Mouse (Mus musculus) heart, adult 2 months (tissue): ENCODE measurements around the gene Tmem50b. TPM values are rescaled to one million over a fixed set of nuclear protein-coding genes. Genes with fewer than 3 reads are reported as not detected.

Source experiments
- DNase-seq, 2 experiments: peaks; one replicate each; pipeline ENCODE4 v3.0.0; 2021
- H3K27ac ChIP-seq: fragments of 200-600 bp; 2 replicates; pipeline ENCODE4 v1.8.1; 2022
- H3K27me3 ChIP-seq: fragments of 200-500 bp; 2 replicates; pipeline ENCODE4 v1.6.1; 2012; ENCODE audit warnings: mild to moderate bottlenecking, low read length, inconsistent platforms, mixed read lengths; ENCODE audit not compliant: control insufficient read depth, insufficient read depth
- H3K36me3 ChIP-seq: fragments of 200-500 bp; 2 replicates; pipeline ENCODE4 v1.6.1; 2012; ENCODE audit warnings: low read length, inconsistent platforms; ENCODE audit not compliant: control insufficient read depth, insufficient read depth
- H3K4me1 ChIP-seq: fragments of 200-500 bp; 2 replicates; pipeline ENCODE4 v1.6.1; 2011; ENCODE audit warnings: low read length; ENCODE audit not compliant: control insufficient read depth, insufficient read depth
- H3K4me3 ChIP-seq: fragments of 200-600 bp; 2 replicates; pipeline ENCODE4 v1.8.1; 2022
- H3K79me2 ChIP-seq: fragments of 200-500 bp; replicated peaks from 2 replicates; pipeline ENCODE4 v1.6.1; 2012; ENCODE audit warnings: mild to moderate bottlenecking, inconsistent platforms, low read length, moderate library complexity, mixed read lengths; ENCODE audit not compliant: control insufficient read depth, insufficient read depth
- H3K9ac ChIP-seq: fragments of 200-500 bp; 2 replicates; pipeline ENCODE4 v1.6.1; 2012; ENCODE audit warnings: low read depth, mild to moderate bottlenecking, control low read depth, inconsistent platforms, low read length, mixed read lengths
- CTCF ChIP-seq: fragments of 200-600 bp; IDR thresholded peaks from 2 replicates; pipeline ENCODE4 v1.8.1; 2022; ENCODE audit warnings: antibody characterized with exemption, mild to moderate bottlenecking, moderate library complexity
- EP300 ChIP-seq: fragments of 200-500 bp; IDR thresholded peaks from 2 replicates; pipeline ENCODE4 v1.6.1; 2011; ENCODE audit warnings: low read depth, low read length, control low read depth; ENCODE audit not compliant: insufficient read depth
- POLR2A ChIP-seq: fragments of 200-500 bp; IDR thresholded peaks from 2 replicates; pipeline ENCODE4 v1.6.1; 2011; ENCODE audit warnings: mild to moderate bottlenecking, low read depth, low read length, control low read depth; ENCODE audit not compliant: insufficient read depth
- WGBS: fragments of 180-500 bp; shearing (Covaris S2); methylation state at CpG from one replicate; pipeline ENCODE4 v1.1.7; 2018; 5-methylcytosine and 5-hydroxymethylcytosine counted together
- intact Hi-C: fragments of 180-260 bp; cut with DNase I; formaldehyde crosslinking; loops from one replicate; pipeline ENCODE4 v1.15.1; 2025
- polyA plus RNA-seq: library from polyadenylated mRNA; depleted of rRNA; stranded (reverse); fragments of >200 nt; gene quantifications from 2 replicates; pipeline ENCODE4 v1.2.3, GENCODE M21; 2012
- total RNA-seq, 2 experiments: library from RNA; stranded (reverse); gene quantifications; 2 replicates each; pipeline ENCODE4 v1.2.3; 2021

The Tmem50b gene
- total and polyA plus RNA-seq, 3 experiments, result 47.0 to 63.4 (median 62.7) TPM

GRCm38 (mm10) chr16:91640171-91640570 lies 42.6 kb upstream of the Tmem50b start:
- no peak for DNase-seq
- Histone ChIP-seq H3K9ac (no peak overlapping the region), H3K27ac (no peak overlapping the region), H3K4me1 (no peaks in the 10 kb centered on the region), H3K36me3 (no peaks in the 10 kb centered on the region), H3K4me3 (no peak overlapping the region), H3K79me2 (no peaks in the 10 kb centered on the region), H3K27me3 (no peaks in the 10 kb centered on the region)
- no peak for TF ChIP-seq EP300
- TF ChIP-seq CTCF, result no peak
- TF ChIP-seq POLR2A, result no peak
- intact Hi-C loops, result loop anchor here (10.0 kb wide), 1 partner anchor 275 kb away; no protein-coding TSS in a partner anchor
- WGBS, result 95% methylated on average over 8 of the region's 8 CpGs

- intact Hi-C loops, result loop anchor here (10.0 kb wide), 1 partner anchor 275 kb away; no protein-coding TSS in a partner anchor
- Histone ChIP-seq H3K9ac (no peak overlapping the region), H3K36me3 (no peaks in the 10 kb centered on the region), H3K27ac (no peak overlapping the region), H3K4me3 (no peak overlapping the region), H3K79me2 (no peaks in the 10 kb centered on the region), H3K4me1 (no peaks in the 10 kb centered on the region), H3K27me3 (no peaks in the 10 kb centered on the region)
- DNase-seq, result no peak
- WGBS, result 95% methylated on average over 2 of the region's 2 CpGs
- TF ChIP-seq EP300, result no peak
- no peak for TF ChIP-seq CTCF
- no peak for TF ChIP-seq POLR2A
These were observed 42.0 kb upstream of the Tmem50b start for GRCm38 (mm10) chr16:91639636-91640035.

GRCm38 (mm10) chr16:91639161-91639560 lies 41.6 kb upstream of the Tmem50b start:
- H3K27ac ChIP-seq, result no peak overlapping the region
- DNase-seq, result no peak
- no peak overlapping the region for H3K4me3 ChIP-seq
- TF ChIP-seq CTCF (no peak), EP300 (no peak), POLR2A (no peak)
- intact Hi-C loops, result no loop called here
- H3K4me1 ChIP-seq, result no peaks in the 10 kb centered on the region
- H3K79me2 ChIP-seq, result no peaks in the 10 kb centered on the region
- no peaks in the 10 kb centered on the region for H3K27me3 ChIP-seq
- no peaks in the 10 kb centered on the region for H3K36me3 ChIP-seq
- H3K9ac ChIP-seq, result no peak overlapping the region
- WGBS, result 91% methylated on average over 5 of the region's 5 CpGs

- intact Hi-C loops, result no loop called here
- DNase-seq, result no peak
- no peaks in the 10 kb centered on the region for H3K79me2 ChIP-seq
- H3K4me3 ChIP-seq, result no peak overlapping the region
- TF ChIP-seq CTCF, result no peak
- no peak for TF ChIP-seq POLR2A
- no peak for TF ChIP-seq EP300
- no peak overlapping the region for H3K27ac ChIP-seq
- 75% methylated on average over 12 of the region's 12 CpGs for WGBS
- H3K36me3 ChIP-seq, result no peaks in the 10 kb centered on the region
- no peaks in the 10 kb centered on the region for H3K4me1 ChIP-seq
- no peaks in the 10 kb centered on the region for H3K27me3 ChIP-seq
- no peak overlapping the region for H3K9ac ChIP-seq
These were observed 36.0 kb upstream of the Tmem50b start for GRCm38 (mm10) chr16:91633641-91634040.

GRCm38 (mm10) chr16:91632940-91633339 lies 35.3 kb upstream of the Tmem50b start:
- H3K27me3 ChIP-seq, result no peaks in the 10 kb centered on the region
- TF ChIP-seq POLR2A, result no peak
- no peak for TF ChIP-seq EP300
- no peak overlapping the region for H3K9ac ChIP-seq
- 96% methylated on average over 7 of the region's 7 CpGs for WGBS
- no peak overlapping the region for H3K4me3 ChIP-seq
- intact Hi-C loops, result no loop called here
- no peak for DNase-seq
- no peaks in the 10 kb centered on the region for H3K79me2 ChIP-seq
- H3K36me3 ChIP-seq, result no peaks in the 10 kb centered on the region
- H3K27ac ChIP-seq, result no peak overlapping the region
- no peaks in the 10 kb centered on the region for H3K4me1 ChIP-seq

- Histone ChIP-seq H3K9ac (no peak overlapping the region), H3K4me3 (no peak overlapping the region), H3K27ac (no peak overlapping the region), H3K79me2 (no peaks in the 10 kb centered on the region), H3K36me3 (no peaks in the 10 kb centered on the region), H3K4me1 (no peaks in the 10 kb centered on the region), H3K27me3 (no peaks in the 10 kb centered on the region)
- intact Hi-C loops, result no loop called here
- no peak for DNase-seq
- 75% methylated on average over 5 of the region's 5 CpGs for WGBS
- TF ChIP-seq POLR2A, result no peak
- TF ChIP-seq CTCF, result no peak
- TF ChIP-seq EP300, result no peak
These were observed 34.8 kb upstream of the Tmem50b start for GRCm38 (mm10) chr16:91632439-91632838.

GRCm38 (mm10) chr16:91630584-91630983 lies 33.0 kb upstream of the Tmem50b start:
- WGBS, result 33% methylated on average over 1 of the region's 1 CpGs
- Histone ChIP-seq H3K4me3 (no peak overlapping the region), H3K27ac (no peak overlapping the region), H3K36me3 (no peaks in the 10 kb centered on the region), H3K27me3 (no peaks in the 10 kb centered on the region), H3K79me2 (no peaks in the 10 kb centered on the region), H3K9ac (no peak overlapping the region), H3K4me1 (no peaks in the 10 kb centered on the region)
- TF ChIP-seq EP300, result no peak
- TF ChIP-seq CTCF, result no peak
- TF ChIP-seq POLR2A, result no peak
- no peak for DNase-seq
- intact Hi-C loops, result no loop called here
